Mouse (Mus musculus): ENCODE measurements around the gene Hyal3. TPM values are rescaled to one million over a fixed set of nuclear protein-coding genes. Genes with fewer than 3 reads are reported as not detected.

Gene Hyal3
- total RNA-seq, 2 experiments from 2014 or later: 3.3 to 9.4 TPM

DNA sequence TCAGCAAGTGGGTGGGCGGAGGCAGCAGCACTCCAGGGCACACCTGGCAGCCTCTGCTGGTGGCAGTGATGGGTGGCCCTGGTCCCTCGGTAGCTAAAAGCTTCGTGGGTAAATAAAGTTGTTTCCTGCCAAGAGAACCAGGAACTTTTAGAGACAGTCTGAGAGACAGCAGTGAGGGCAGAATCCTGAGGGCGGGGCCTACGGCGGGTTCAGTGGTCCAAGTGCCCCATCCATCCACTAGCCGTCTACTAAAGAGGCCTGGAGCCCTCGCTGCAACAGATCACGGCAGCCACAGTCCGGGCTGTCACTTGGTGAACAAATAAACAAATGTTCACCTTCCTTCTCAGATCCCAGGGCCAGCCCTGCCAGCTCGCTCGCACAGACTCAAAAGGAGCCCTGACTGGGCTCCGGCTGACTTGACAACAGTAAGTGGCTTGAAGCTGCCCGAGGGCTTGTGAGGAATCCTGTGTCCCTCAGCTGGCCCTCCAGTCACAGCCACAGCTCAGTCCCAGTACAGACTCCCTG is 49.3 kb downstream of the Hyal3 start:
- no peak for ATAC-seq (replicated peaks; ENCODE audit: low FRiP score, low TSS enrichment, poor library complexity, severe bottlenecking)

DNA sequence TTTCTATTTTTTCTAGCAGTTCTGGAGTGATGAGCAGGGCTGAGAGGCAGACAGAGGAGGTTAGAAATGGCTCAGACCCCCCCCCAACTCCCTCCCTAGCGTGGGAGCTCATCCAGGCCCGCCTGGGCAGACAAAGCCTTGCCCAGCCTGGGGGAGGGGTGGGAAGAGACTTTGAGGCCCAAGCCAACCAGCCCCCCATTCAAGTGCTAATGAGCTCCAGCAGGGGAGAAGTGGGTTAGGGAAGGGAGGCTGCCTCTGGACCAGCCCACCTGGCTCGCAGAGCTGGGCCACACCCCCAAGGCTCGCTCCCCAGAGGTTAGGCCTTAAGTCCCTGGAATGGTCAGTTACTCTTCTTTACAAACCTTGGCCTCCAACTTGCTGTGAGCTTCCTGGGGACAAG is 50.0 kb downstream of the Hyal3 start:
- no peak for ATAC-seq (replicated peaks; ENCODE audit: low FRiP score, low TSS enrichment, poor library complexity, severe bottlenecking)

DNA sequence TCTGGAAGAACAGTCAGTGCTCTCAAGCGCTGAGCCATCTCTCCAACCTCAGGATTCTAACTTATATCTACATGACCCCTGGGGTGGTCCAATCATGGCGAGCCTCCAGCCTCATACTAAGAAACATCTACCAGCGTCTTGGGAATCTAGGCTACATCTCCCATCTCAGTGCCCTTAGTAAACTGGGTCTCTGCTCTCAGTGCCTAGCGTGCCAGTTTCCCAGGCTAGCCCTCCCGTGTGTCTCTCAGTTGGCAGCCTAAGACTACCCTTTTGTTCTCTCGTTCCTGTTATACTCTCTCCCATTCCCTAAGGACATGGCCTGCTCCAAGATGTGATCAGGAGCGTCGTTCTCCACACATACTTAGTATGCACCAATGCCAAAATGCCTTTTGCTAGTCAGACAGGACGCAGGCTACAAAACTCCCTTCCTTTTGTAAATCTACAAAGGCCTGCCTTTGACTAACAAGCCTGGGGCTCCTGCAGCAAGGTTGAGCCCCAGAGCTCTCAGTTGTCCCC is 50.8 kb downstream of the Hyal3 start:
- no peak for ATAC-seq (replicated peaks; ENCODE audit: low FRiP score, low TSS enrichment, poor library complexity, severe bottlenecking)

DNA sequence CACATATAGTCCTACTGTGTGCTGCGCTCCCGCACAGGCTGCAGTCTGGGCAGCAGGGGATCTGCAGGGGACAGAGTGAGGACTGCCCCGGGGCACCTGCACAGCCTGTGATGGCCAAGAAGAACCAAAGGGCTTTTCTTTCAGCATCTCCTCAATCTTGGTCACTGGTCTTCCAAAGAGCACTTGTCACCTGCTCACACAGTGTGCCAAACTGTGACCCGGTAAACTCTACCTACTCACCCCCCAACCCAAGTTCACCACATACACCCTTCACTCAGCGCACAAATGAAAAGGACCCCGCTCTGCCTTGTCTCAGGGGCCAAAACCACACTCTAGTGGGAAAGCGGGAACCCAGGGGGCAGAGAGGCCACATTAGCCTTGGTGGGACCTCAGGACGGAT is 51.2 kb downstream of the Hyal3 start:
- ATAC-seq (replicated peaks; ENCODE audit: low FRiP score, low TSS enrichment, poor library complexity, severe bottlenecking): no peak

DNA sequence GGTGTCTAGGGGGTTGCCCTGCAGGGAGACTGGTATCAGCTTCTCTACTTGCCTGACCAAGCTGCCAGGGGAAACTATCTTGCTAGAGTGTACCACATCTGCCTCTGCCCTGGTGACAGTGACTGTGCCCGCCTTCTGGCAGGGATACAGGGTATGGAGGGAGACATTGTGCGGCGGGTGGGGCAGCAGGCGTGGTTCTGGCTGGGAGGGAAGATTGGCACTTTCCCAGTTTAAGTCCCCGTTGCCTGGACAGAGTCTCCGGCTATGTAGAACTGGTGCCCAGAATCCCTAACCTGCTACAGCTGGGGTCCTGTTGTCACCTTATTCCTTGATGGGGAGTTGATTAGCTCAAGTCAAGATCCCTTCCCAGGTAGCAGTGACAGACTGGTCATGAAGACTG is 51.9 kb downstream of the Hyal3 start:
- ATAC-seq (replicated peaks; ENCODE audit: low FRiP score, low TSS enrichment, poor library complexity, severe bottlenecking): peak; percentile 79

DNA sequence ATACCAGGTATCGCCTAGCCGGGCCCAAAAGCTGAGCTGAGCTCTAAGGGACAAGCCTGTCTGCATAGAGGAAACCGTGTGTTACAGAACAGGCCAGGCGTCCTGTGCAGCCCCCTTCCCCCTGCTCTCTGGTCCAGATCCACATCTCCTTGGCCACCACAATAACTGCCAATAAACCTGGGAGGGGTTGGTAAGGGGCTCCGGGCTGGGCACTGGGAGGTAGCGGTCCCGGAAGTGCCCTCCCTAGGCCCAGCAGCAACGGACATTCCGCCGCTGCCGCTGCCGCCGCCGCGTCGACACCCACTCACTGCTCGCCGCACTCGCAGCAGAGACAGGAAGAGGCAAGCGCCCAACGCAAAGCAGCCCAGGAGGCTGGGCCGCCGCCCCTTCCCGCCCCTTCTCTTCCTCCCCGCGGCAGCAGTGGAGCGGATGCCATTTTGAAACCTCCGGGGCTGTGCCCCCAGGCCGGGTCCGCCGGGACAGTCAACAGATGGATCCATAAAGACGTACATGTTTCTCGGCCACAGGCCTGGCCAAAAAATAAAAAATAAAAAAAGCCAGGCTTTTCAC is 52.6 kb downstream of the Hyal3 start:
- peak; percentile 60 for ATAC-seq (replicated peaks; ENCODE audit: low FRiP score, low TSS enrichment, poor library complexity, severe bottlenecking)

DNA sequence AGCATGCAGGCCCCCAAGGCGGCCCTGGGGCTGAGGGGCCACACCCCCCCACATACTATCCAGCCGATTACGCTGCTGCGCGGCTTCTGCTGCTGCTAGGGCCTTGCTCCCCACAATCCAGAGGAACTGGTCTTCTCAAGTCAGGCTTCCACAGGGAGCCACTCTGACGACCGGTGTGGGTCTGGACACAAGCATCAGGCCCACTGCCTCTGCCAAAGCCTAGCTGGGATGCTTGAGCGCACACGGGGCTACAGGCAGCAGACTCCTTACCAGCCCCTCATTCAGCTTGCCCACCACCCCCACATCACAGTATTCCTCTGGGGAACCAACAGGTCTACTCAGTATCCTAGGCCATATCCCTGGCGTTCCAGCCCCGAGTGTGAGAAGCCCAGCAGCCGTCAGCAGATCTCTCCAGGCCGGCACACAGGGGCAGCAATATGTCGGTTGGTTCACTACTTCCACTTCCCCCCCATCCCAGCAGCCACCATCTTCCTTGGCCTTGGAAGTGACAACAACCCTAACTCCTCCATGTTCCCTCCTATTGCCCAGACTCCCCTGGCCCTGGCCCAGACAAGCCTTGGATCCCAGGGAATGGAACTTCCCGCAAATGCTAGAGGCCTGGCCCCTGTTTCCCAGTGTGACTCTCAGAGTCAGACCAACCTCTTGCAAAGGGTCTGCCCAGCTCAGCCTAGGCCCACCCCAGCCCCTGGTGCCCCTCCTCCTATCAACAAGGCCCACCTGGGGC is 53.2 kb downstream of the Hyal3 start:
- ATAC-seq (replicated peaks; ENCODE audit: low FRiP score, low TSS enrichment, poor library complexity, severe bottlenecking): peak; percentile 7; the same call in 1 of the 2 replicates

DNA sequence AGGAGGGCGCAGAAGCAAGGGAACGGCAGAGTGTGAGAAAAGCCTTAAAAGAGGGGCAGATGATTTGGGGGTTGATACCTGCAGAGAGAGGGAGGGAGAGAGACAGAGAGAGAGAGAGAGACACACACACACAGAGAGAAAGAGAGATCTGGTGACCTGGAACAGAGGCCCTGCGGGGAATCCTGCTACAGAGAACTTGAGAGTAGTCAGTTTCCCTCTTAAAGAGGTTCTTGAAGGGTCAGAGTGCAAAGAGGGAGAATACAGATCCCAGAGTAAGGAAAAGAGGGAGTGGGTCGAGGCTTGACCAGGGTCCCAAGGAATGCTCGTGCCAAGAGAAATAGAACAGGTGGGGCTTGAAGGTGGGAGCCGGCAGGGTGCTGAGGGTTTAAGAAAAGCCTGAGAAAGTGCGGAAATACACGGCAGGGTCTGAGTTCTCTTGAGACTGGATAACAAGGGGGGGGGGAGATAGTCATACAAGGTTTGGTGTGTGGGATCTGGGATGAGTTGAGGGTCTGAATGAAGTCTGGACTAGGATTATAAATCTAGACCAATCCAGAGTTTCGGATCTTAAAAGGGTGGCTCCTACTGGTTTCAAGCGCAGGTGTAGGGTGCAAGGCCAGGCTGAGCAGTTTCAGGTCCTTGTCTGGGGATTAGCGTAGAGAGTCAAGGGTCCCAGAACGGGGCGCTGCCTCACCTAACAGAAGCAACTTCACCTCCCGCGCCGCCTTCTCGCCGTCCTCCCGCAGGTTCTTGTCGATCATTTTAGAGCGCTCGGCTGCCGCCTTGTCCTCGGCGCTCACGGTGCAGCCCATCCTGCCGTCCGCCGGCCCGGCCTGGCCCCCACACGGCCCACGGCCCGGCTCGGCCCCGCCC is 54.0 kb downstream of the Hyal3 start:
- ATAC-seq (replicated peaks; ENCODE audit: low FRiP score, low TSS enrichment, poor library complexity, severe bottlenecking): no peak

DNA sequence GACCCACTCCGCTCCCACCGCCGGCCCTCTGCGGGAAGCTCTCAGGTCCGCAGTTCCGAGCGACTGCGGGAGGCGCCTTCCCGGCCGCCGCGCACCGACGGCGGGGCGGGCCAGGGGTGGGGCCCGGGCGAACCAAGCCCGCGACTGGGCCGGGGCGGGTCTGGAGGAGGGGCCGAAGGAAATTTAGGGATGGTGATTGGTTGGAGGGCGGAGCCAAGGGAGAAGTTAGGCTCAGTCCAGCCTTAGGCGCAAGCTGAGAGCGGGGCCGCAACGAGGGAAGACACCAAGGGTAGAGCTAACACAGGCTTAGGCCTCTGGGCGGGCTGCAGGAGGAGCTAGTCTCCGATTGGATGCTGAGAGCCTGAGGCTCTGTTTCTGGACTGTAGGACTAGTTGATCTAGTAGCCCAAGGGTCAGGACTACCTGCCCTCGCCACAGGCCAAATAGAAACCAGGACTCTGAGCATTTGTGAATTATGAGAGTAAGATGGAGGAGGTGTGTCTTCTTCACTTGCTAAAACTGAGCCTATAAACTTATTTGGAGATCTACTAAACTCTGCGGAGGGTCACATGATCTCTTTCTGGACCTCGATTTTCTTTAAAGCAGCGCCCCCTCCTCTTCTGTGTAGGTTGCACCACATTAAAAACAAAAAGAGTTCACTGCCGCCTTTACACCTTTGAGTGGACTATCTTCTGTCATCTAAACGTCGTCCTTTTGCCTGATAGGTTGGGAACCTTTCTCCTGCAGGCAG is 54.8 kb downstream of the Hyal3 start, which contains the start of gene Gnai2:
Gnai2 (minus strand) TSS at position 89 of the 750 bp plus-strand sequence.
- ATAC-seq (replicated peaks; ENCODE audit: low FRiP score, low TSS enrichment, poor library complexity, severe bottlenecking): peak; percentile 83

Other genes starting within 250 kb of the Hyal3 start
- gene Hemk1, start 242.5 kb upstream of the Hyal3 start, total RNA-seq (2014; fragmentation: Nextera tagmentation): 5.8 and 18.8 TPM in 2 replicates
- gene Hemk1, start 242.5 kb upstream of the Hyal3 start, total RNA-seq (2017): 4.9 and 9.0 TPM in 2 replicates
- gene 6430571L13Rik, start 240.2 kb upstream of the Hyal3 start, total RNA-seq (2014; fragmentation: Nextera tagmentation): not detected in 2 replicates
- 0.47 TPM in 1 of 2 replicates, not detected in the other for gene 6430571L13Rik, start 240.2 kb upstream of the Hyal3 start, total RNA-seq (2017)
- gene Cacna2d2, start 181.2 kb upstream of the Hyal3 start, total RNA-seq (2014; fragmentation: Nextera tagmentation): 0.10 TPM in 1 of 2 replicates, not detected in the other
- gene Cacna2d2, start 181.2 kb upstream of the Hyal3 start, total RNA-seq (2017): not detected in 2 replicates
- 15.0 and 18.4 TPM in 2 replicates for gene Tmem115, start 46.9 kb upstream of the Hyal3 start, total RNA-seq (2014; fragmentation: Nextera tagmentation)
- gene Tmem115, start 46.9 kb upstream of the Hyal3 start, total RNA-seq (2017): 13.3 and 15.7 TPM in 2 replicates
- 5.3 and 16.6 TPM in 2 replicates for gene Cyb561d2, start 38.6 kb upstream of the Hyal3 start, total RNA-seq (2014; fragmentation: Nextera tagmentation)
- gene Cyb561d2, start 38.6 kb upstream of the Hyal3 start, total RNA-seq (2017): 14.5 and 15.0 TPM in 2 replicates
- 14.8 and 19.1 TPM in 2 replicates for gene Nprl2, start 38.6 kb upstream of the Hyal3 start, total RNA-seq (2014; fragmentation: Nextera tagmentation)
- gene Nprl2, start 38.6 kb upstream of the Hyal3 start, total RNA-seq (2017): 7.5 and 8.7 TPM in 2 replicates
- gene Zmynd10, start 33.5 kb upstream of the Hyal3 start, total RNA-seq (2014; fragmentation: Nextera tagmentation): not detected in 2 replicates
- gene Zmynd10, start 33.5 kb upstream of the Hyal3 start, total RNA-seq (2017): not detected in 2 replicates
- gene Rassf1, start 29.3 kb upstream of the Hyal3 start, total RNA-seq (2014; fragmentation: Nextera tagmentation): 24.6 and 29.3 TPM in 2 replicates
- gene Rassf1, start 29.3 kb upstream of the Hyal3 start, total RNA-seq (2017): 32.8 and 40.3 TPM in 2 replicates
- gene Tusc2, start 17.6 kb upstream of the Hyal3 start, total RNA-seq (2014; fragmentation: Nextera tagmentation): 27.2 and 33.6 TPM in 2 replicates
- 15.6 and 26.1 TPM in 2 replicates for gene Tusc2, start 17.6 kb upstream of the Hyal3 start, total RNA-seq (2017)
- gene Hyal2, start 12.9 kb upstream of the Hyal3 start, total RNA-seq (2014; fragmentation: Nextera tagmentation): 7.6 and 23.6 TPM in 2 replicates
- gene Hyal2, start 12.9 kb upstream of the Hyal3 start, total RNA-seq (2017): 5.4 and 8.3 TPM in 2 replicates
- 1.1 and 5.9 TPM in 2 replicates for gene Hyal1, start 3.9 kb upstream of the Hyal3 start, total RNA-seq (2014; fragmentation: Nextera tagmentation)
- gene Hyal1, start 3.9 kb upstream of the Hyal3 start, total RNA-seq (2017): 1.1 and 4.3 TPM in 2 replicates
- 46.2 and 49.0 TPM in 2 replicates for gene Naa80, start 1.9 kb upstream of the Hyal3 start, total RNA-seq (2014; fragmentation: Nextera tagmentation)
- 15.8 and 25.8 TPM in 2 replicates for gene Naa80, start 1.9 kb upstream of the Hyal3 start, total RNA-seq (2017)
- 226 and 251 TPM in 2 replicates for gene Ifrd2, start 6.8 kb downstream of the Hyal3 start, total RNA-seq (2014; fragmentation: Nextera tagmentation)
- 103 and 192 TPM in 2 replicates for gene Ifrd2, start 6.8 kb downstream of the Hyal3 start, total RNA-seq (2017)
- gene Sema3b, start 28.4 kb downstream of the Hyal3 start, total RNA-seq (2014; fragmentation: Nextera tagmentation): 0.50 TPM in 1 of 2 replicates, not detected in the other
- not detected in 2 replicates for gene Sema3b, start 28.4 kb downstream of the Hyal3 start, total RNA-seq (2017)
- gene Gnai2, start 54.5 kb downstream of the Hyal3 start, total RNA-seq (2014; fragmentation: Nextera tagmentation): 204 and 225 TPM in 2 replicates
- 215 and 228 TPM in 2 replicates for gene Gnai2, start 54.5 kb downstream of the Hyal3 start, total RNA-seq (2017)
- gene Slc38a3, start 88.7 kb downstream of the Hyal3 start, total RNA-seq (2014; fragmentation: Nextera tagmentation): not detected in 2 replicates
- gene Slc38a3, start 88.7 kb downstream of the Hyal3 start, total RNA-seq (2017): not detected in 2 replicates
- gene Gnat1, start 98.9 kb downstream of the Hyal3 start, total RNA-seq (2014; fragmentation: Nextera tagmentation): not detected in 2 replicates
- 5.3 TPM in 1 of 2 replicates, not detected in the other for gene Gnat1, start 98.9 kb downstream of the Hyal3 start, total RNA-seq (2017)
- gene Sema3f, start 129.7 kb downstream of the Hyal3 start, total RNA-seq (2014; fragmentation: Nextera tagmentation): 0.94 TPM in 1 of 2 replicates, not detected in the other
- gene Sema3f, start 129.7 kb downstream of the Hyal3 start, total RNA-seq (2017): not detected in 2 replicates
- gene Rbm5, start 190.2 kb downstream of the Hyal3 start, total RNA-seq (2014; fragmentation: Nextera tagmentation): 172 and 186 TPM in 2 replicates
- 236 and 244 TPM in 2 replicates for gene Rbm5, start 190.2 kb downstream of the Hyal3 start, total RNA-seq (2017)